Mouse (Mus musculus): ENCODE measurements around the gene Cry2. TPM values are rescaled to one million over a fixed set of nuclear protein-coding genes. Genes with fewer than 3 reads are reported as not detected.
"Not testable (repeated sequence)": the region's sequence is repeated elsewhere in the genome, so short reads cannot be mapped to it uniquely, and the experiment has no call there.

Cry2 gene
- polyA plus RNA-seq, 1 experiment from 2014 or later = 29.8 TPM

- Histone ChIP-seq H3K4me3 (ENCODE audit: low read length) (no peak overlapping the region), H3K27me3 (ENCODE audit: control insufficient read depth, insufficient read depth, low read depth, low read length) (no peaks in the 10 kb centered on the region), H3K4me2 (ENCODE audit: low read depth, low read length) (no peak overlapping the region), H3K36me3 (ENCODE audit: control insufficient read depth, insufficient read depth, low read length) (peaks cover 60% of the 10 kb centered on the region), H3K9me3 (ENCODE audit: control insufficient read depth, low read length) (no peaks in the 10 kb centered on the region), H3K4me1 (replicated peaks; ENCODE audit: control insufficient read depth, insufficient read depth, low read length) (no peaks in the 10 kb centered on the region), H3K27ac (ENCODE audit: low read length) (no peak overlapping the region), H3K9ac (ENCODE audit: low read length) (no peak overlapping the region)
- no peak for ATAC-seq (ENCODE audit: low read depth)
- 85% methylated on average over 18 of the region's 18 CpGs for WGBS
Measured at GRCm38 (mm10) chr2:92408309-92409045, 25.4 kb downstream of the Cry2 start.

GRCm38 (mm10) chr2:92405687-92406086 is 28.2 kb downstream of the Cry2 start:
- peaks cover 2% of the 10 kb centered on the region for H3K27me3 ChIP-seq (ENCODE audit: control insufficient read depth, insufficient read depth, low read depth, low read length)
- peaks cover 4% of the 10 kb centered on the region for H3K4me1 ChIP-seq (replicated peaks; ENCODE audit: control insufficient read depth, insufficient read depth, low read length)
- no peak overlapping the region for H3K9ac ChIP-seq (ENCODE audit: low read length)
- H3K9me3 ChIP-seq (ENCODE audit: control insufficient read depth, low read length) = no peaks in the 10 kb centered on the region
- 78% methylated on average over 7 of the region's 7 CpGs for WGBS
- H3K36me3 ChIP-seq (ENCODE audit: control insufficient read depth, insufficient read depth, low read length) = peaks cover 36% of the 10 kb centered on the region
- no peak overlapping the region for H3K4me3 ChIP-seq (ENCODE audit: low read length)
- H3K27ac ChIP-seq (ENCODE audit: low read length) = no peak overlapping the region
- H3K4me2 ChIP-seq (ENCODE audit: low read depth, low read length) = no peak overlapping the region
- ATAC-seq (ENCODE audit: low read depth) = no peak

- Histone ChIP-seq H3K36me3 (ENCODE audit: control insufficient read depth, insufficient read depth, low read length) (peaks cover 26% of the 10 kb centered on the region), H3K9ac (ENCODE audit: low read length) (no peak overlapping the region), H3K4me1 (replicated peaks; ENCODE audit: control insufficient read depth, insufficient read depth, low read length) (peaks cover 5% of the 10 kb centered on the region), H3K27ac (ENCODE audit: low read length) (no peak overlapping the region), H3K27me3 (ENCODE audit: control insufficient read depth, insufficient read depth, low read depth, low read length) (peaks cover 7% of the 10 kb centered on the region), H3K9me3 (ENCODE audit: control insufficient read depth, low read length) (no peaks in the 10 kb centered on the region), H3K4me2 (ENCODE audit: low read depth, low read length) (no peak overlapping the region), H3K4me3 (ENCODE audit: low read length) (no peak overlapping the region)
- WGBS = 84% methylated on average over 6 of the region's 6 CpGs
- ATAC-seq (ENCODE audit: low read depth) = no peak
Measured at GRCm38 (mm10) chr2:92404737-92405136, 29.1 kb downstream of the Cry2 start.

- H3K9ac ChIP-seq (ENCODE audit: low read length) = no peak overlapping the region
- H3K4me2 ChIP-seq (ENCODE audit: low read depth, low read length) = no peak overlapping the region
- H3K4me3 ChIP-seq (ENCODE audit: low read length) = no peak overlapping the region
- peaks cover 5% of the 10 kb centered on the region for H3K4me1 ChIP-seq (replicated peaks; ENCODE audit: control insufficient read depth, insufficient read depth, low read length)
- peaks cover 7% of the 10 kb centered on the region for H3K27me3 ChIP-seq (ENCODE audit: control insufficient read depth, insufficient read depth, low read depth, low read length)
- no peaks in the 10 kb centered on the region for H3K9me3 ChIP-seq (ENCODE audit: control insufficient read depth, low read length)
- ATAC-seq (ENCODE audit: low read depth) = no peak
- H3K36me3 ChIP-seq (ENCODE audit: control insufficient read depth, insufficient read depth, low read length) = peaks cover 19% of the 10 kb centered on the region
- 93% methylated on average over 5 of the region's 5 CpGs for WGBS
- no peak overlapping the region for H3K27ac ChIP-seq (ENCODE audit: low read length)
Measured at GRCm38 (mm10) chr2:92403776-92404319, 30.0 kb downstream of the Cry2 start.

- Histone ChIP-seq H3K36me3 (ENCODE audit: control insufficient read depth, insufficient read depth, low read length) (peaks cover 18% of the 10 kb centered on the region), H3K4me2 (ENCODE audit: low read depth, low read length) (no peak overlapping the region), H3K9me3 (ENCODE audit: control insufficient read depth, low read length) (no peaks in the 10 kb centered on the region), H3K9ac (ENCODE audit: low read length) (no peak overlapping the region), H3K4me1 (replicated peaks; ENCODE audit: control insufficient read depth, insufficient read depth, low read length) (peaks cover 5% of the 10 kb centered on the region), H3K27ac (ENCODE audit: low read length) (no peak overlapping the region), H3K4me3 (ENCODE audit: low read length) (no peak overlapping the region), H3K27me3 (ENCODE audit: control insufficient read depth, insufficient read depth, low read depth, low read length) (peaks cover 7% of the 10 kb centered on the region)
- 74% methylated on average over 4 of the region's 4 CpGs for WGBS
- no peak for ATAC-seq (ENCODE audit: low read depth)
Measured at GRCm38 (mm10) chr2:92402591-92403326, 31.1 kb downstream of the Cry2 start.

- H3K27ac ChIP-seq (ENCODE audit: low read length) = no peak within 1 kb of the TSS
Measured at GRCm38 (mm10) chr2:92401091-92401561, 32.7 kb downstream of the Cry2 start, which contains the start of gene Mapk8ip1. TSS of gene Mapk8ip1 (minus strand) at chr2:92401263.

GRCm38 (mm10) chr2:92400682-92401081 is 33.2 kb downstream of the Cry2 start:
- peak overlapping the region; percentile 68 for H3K4me3 ChIP-seq (ENCODE audit: low read length)
- ATAC-seq (ENCODE audit: low read depth) = 0 out of 2 replicates have a peak, but pooled peaks have one; percentile 11
- peaks cover 7% of the 10 kb centered on the region for H3K27me3 ChIP-seq (ENCODE audit: control insufficient read depth, insufficient read depth, low read depth, low read length)
- H3K9ac ChIP-seq (ENCODE audit: low read length) = peak overlapping the region; percentile 70
- H3K9me3 ChIP-seq (ENCODE audit: control insufficient read depth, low read length) = no peaks in the 10 kb centered on the region
- peaks cover 14% of the 10 kb centered on the region for H3K36me3 ChIP-seq (ENCODE audit: control insufficient read depth, insufficient read depth, low read length)
- peak overlapping the region; percentile 98 for H3K4me2 ChIP-seq (ENCODE audit: low read depth, low read length)
- peaks cover 5% of the 10 kb centered on the region for H3K4me1 ChIP-seq (replicated peaks; ENCODE audit: control insufficient read depth, insufficient read depth, low read length)
- WGBS = 6% methylated on average over 13 of the region's 22 CpGs
- no peak overlapping the region for H3K27ac ChIP-seq (ENCODE audit: low read length)

More at GRCm38 (mm10) chr2:92401091-92401561, 32.7 kb downstream of the Cry2 start, which contains the start of gene Mapk8ip1:
- Histone ChIP-seq H3K4me2 (ENCODE audit: low read depth, low read length) (peak within 1 kb of the TSS; percentile 98), H3K27me3 (ENCODE audit: control insufficient read depth, insufficient read depth, low read depth, low read length) (peaks cover 7% of the 10 kb centered on the region), H3K4me1 (replicated peaks; ENCODE audit: control insufficient read depth, insufficient read depth, low read length) (peaks cover 5% of the 10 kb centered on the region), H3K9ac (ENCODE audit: low read length) (peak within 1 kb of the TSS; percentile 70), H3K4me3 (ENCODE audit: low read length) (peak within 1 kb of the TSS; percentile 68), H3K9me3 (ENCODE audit: control insufficient read depth, low read length) (no peaks in the 10 kb centered on the region), H3K36me3 (ENCODE audit: control insufficient read depth, insufficient read depth, low read length) (peaks cover 18% of the 10 kb centered on the region)
- ATAC-seq (ENCODE audit: low read depth) = peak; percentile 83
- 2% methylated on average over 22 of the region's 59 CpGs for WGBS

GRCm38 (mm10) chr2:92399877-92400276 is 34.0 kb downstream of the Cry2 start:
- H3K9ac ChIP-seq (ENCODE audit: low read length); H3K36me3 ChIP-seq (ENCODE audit: control insufficient read depth, insufficient read depth, low read length); H3K4me2 ChIP-seq (ENCODE audit: low read depth, low read length); H3K4me1 ChIP-seq (replicated peaks; ENCODE audit: control insufficient read depth, insufficient read depth, low read length); ATAC-seq (ENCODE audit: low read depth); H3K27me3 ChIP-seq (ENCODE audit: control insufficient read depth, insufficient read depth, low read depth, low read length); H3K4me3 ChIP-seq (ENCODE audit: low read length); H3K9me3 ChIP-seq (ENCODE audit: control insufficient read depth, low read length); H3K27ac ChIP-seq (ENCODE audit: low read length): not testable (repeated sequence)
- 59% methylated on average over 4 of the region's 4 CpGs for WGBS

GRCm38 (mm10) chr2:92397436-92397835 is 36.4 kb downstream of the Cry2 start:
- H3K27me3 ChIP-seq (ENCODE audit: control insufficient read depth, insufficient read depth, low read depth, low read length) = peaks cover 8% of the 10 kb centered on the region

More at GRCm38 (mm10) chr2:92397436-92397835, 36.4 kb downstream of the Cry2 start:
- peaks cover 8% of the 10 kb centered on the region for H3K4me1 ChIP-seq (replicated peaks; ENCODE audit: control insufficient read depth, insufficient read depth, low read length)
- H3K9me3 ChIP-seq (ENCODE audit: control insufficient read depth, low read length) = no peaks in the 10 kb centered on the region
- no peak overlapping the region for H3K4me2 ChIP-seq (ENCODE audit: low read depth, low read length)
- no peaks in the 10 kb centered on the region for H3K36me3 ChIP-seq (ENCODE audit: control insufficient read depth, insufficient read depth, low read length)
- no peak overlapping the region for H3K9ac ChIP-seq (ENCODE audit: low read length)
- ATAC-seq (ENCODE audit: low read depth) = no peak
- H3K4me3 ChIP-seq (ENCODE audit: low read length) = no peak overlapping the region
- H3K27ac ChIP-seq (ENCODE audit: low read length) = no peak overlapping the region
- 81% methylated on average over 1 of the region's 1 CpGs for WGBS

Measured in lung, embryonic 16.5 days (tissue).